Mouse (Mus musculus) hindbrain, embryonic 13.5 days (tissue): ENCODE results near the gene Brca1. TPM values are rescaled to one million over a fixed set of nuclear protein-coding genes. Genes with fewer than 3 reads are reported as not detected.
"Not testable (repeated sequence)": the region's sequence is repeated elsewhere in the genome, so short reads cannot be mapped to it uniquely, and the experiment has no call there.

ENCODE experiments used
- ATAC-seq: fragments of 200-750 bp; cut with Nextera tagmentation; 2 replicates; pipeline ENCODE4 v1.8.0; 2017; ENCODE audit warnings: moderate TSS enrichment; ENCODE audit not compliant: low FRiP score
- H3K27ac ChIP-seq: fragments of 300-500 bp; sonication (generic); 2 replicates; pipeline ENCODE4 v1.5.1; 2015; ENCODE audit warnings: inconsistent platforms, mild to moderate bottlenecking, moderate library complexity
- H3K27me3 ChIP-seq: fragments of 300-500 bp; sonication (generic); 2 replicates; pipeline ENCODE4 v1.6.1; 2015; ENCODE audit warnings: mild to moderate bottlenecking, inconsistent platforms
- H3K36me3 ChIP-seq: fragments of 300-500 bp; sonication (generic); 2 replicates; pipeline ENCODE4 v1.6.1; 2015; ENCODE audit warnings: mild to moderate bottlenecking, inconsistent platforms
- H3K4me1 ChIP-seq: fragments of 300-500 bp; sonication (generic); replicated peaks from 2 replicates; pipeline ENCODE4 v1.6.1; 2015; ENCODE audit warnings: inconsistent platforms
- H3K4me2 ChIP-seq: fragments of 300-500 bp; sonication (generic); 2 replicates; pipeline ENCODE4 v1.6.1; 2015; ENCODE audit warnings: inconsistent platforms, mild to moderate bottlenecking, moderate library complexity
- H3K4me3 ChIP-seq: fragments of 300-500 bp; sonication (generic); 2 replicates; pipeline ENCODE4 v1.5.1; 2015; ENCODE audit warnings: mild to moderate bottlenecking, inconsistent platforms
- H3K9ac ChIP-seq: fragments of 300-500 bp; sonication (generic); 2 replicates; pipeline ENCODE4 v1.6.1; 2015; ENCODE audit warnings: mild to moderate bottlenecking, inconsistent platforms
- H3K9me3 ChIP-seq: fragments of 300-500 bp; sonication (generic); 2 replicates; pipeline ENCODE4 v1.6.1; 2016; ENCODE audit warnings: inconsistent platforms
- WGBS: fragments of 180-500 bp; shearing (Covaris S2); methylation state at CpG from one replicate; pipeline ENCODE4 v1.1.7; 2015; 5-methylcytosine and 5-hydroxymethylcytosine counted together
- polyA plus RNA-seq: library from polyadenylated mRNA; unstranded; fragments of >200 nt; fragmentation: Nextera tagmentation; extraction: Ambion mirVana; gene quantifications from 2 replicates; pipeline ENCODE4 v1.2.1, GENCODE M21; 2015

Brca1 gene
- polyA plus RNA-seq, 1 experiment from 2014 or later = 2.9 TPM

- ATAC-seq, H3K27me3 ChIP-seq, H3K9me3 ChIP-seq, H3K9ac ChIP-seq, H3K27ac ChIP-seq: not testable (repeated sequence)
- peak overlapping the region; percentile 18; the same call in 1 of the 2 replicates for H3K4me3 ChIP-seq
- H3K36me3 ChIP-seq = peaks cover 27% of the 10 kb centered on the region
- H3K4me1 ChIP-seq = peaks cover 21% of the 10 kb centered on the region
- WGBS = 33% methylated on average over 14 of the region's 15 CpGs
- H3K4me2 ChIP-seq = peak overlapping the region; percentile 41
These were observed 110.2 kb downstream of the Brca1 start for GRCm38 (mm10) chr11:101441450-101442126.

Other genes with a start within 250 kb of the Brca1 start
- gene Becn1, start 249.7 kb downstream of the Brca1 start, polyA plus RNA-seq = 166 and 188 TPM in 2 replicates
- gene Psme3, start 235.7 kb downstream of the Brca1 start, polyA plus RNA-seq = 118 and 122 TPM in 2 replicates
- 1.9 and 2.4 TPM in 2 replicates for gene Aoc2, start 226.9 kb downstream of the Brca1 start, polyA plus RNA-seq
- not detected in 2 replicates for gene Aoc3, start 221.3 kb downstream of the Brca1 start, polyA plus RNA-seq
- not detected in 2 replicates for gene G6pc, start 184.4 kb downstream of the Brca1 start, polyA plus RNA-seq
- 91.5 and 96.2 TPM in 2 replicates for gene Aarsd1, start 134.3 kb downstream of the Brca1 start, polyA plus RNA-seq
- gene Gm27029, start 127.2 kb downstream of the Brca1 start, polyA plus RNA-seq = 4.8 and 8.0 TPM in 2 replicates
- 28.6 and 29.8 TPM in 2 replicates for gene Rundc1, start 126.9 kb downstream of the Brca1 start, polyA plus RNA-seq
- 2.3 and 2.8 TPM in 2 replicates for gene Ptges3l, start 126.6 kb downstream of the Brca1 start, polyA plus RNA-seq
- gene Rpl27, start 109.7 kb downstream of the Brca1 start, polyA plus RNA-seq = 301 and 310 TPM in 2 replicates
- gene Ifi35, start 103.5 kb downstream of the Brca1 start, polyA plus RNA-seq = 3.7 and 4.0 TPM in 2 replicates
- gene Rnd2, start 87.0 kb downstream of the Brca1 start, polyA plus RNA-seq = 108 and 111 TPM in 2 replicates
- gene Vat1, start 85.7 kb downstream of the Brca1 start, polyA plus RNA-seq = 92.1 and 96.6 TPM in 2 replicates
- 98.7 and 104 TPM in 2 replicates for gene Nbr1, start 194 bp upstream of the Brca1 start, polyA plus RNA-seq
- gene Tmem106a, start 30.3 kb upstream of the Brca1 start, polyA plus RNA-seq = 3.4 and 4.1 TPM in 2 replicates
- gene Gm11634, start 47.3 kb upstream of the Brca1 start, polyA plus RNA-seq = not detected in 2 replicates
- gene Rdm1, start 75.2 kb upstream of the Brca1 start, polyA plus RNA-seq = 15.5 and 18.9 TPM in 2 replicates
- gene Arl4d, start 113.6 kb upstream of the Brca1 start, polyA plus RNA-seq = 8.0 and 10.7 TPM in 2 replicates
- 35.1 and 39.7 TPM in 2 replicates for gene Dhx8, start 181.0 kb upstream of the Brca1 start, polyA plus RNA-seq
- 4.5 and 6.4 TPM in 2 replicates for gene Etv4, start 233.4 kb upstream of the Brca1 start, polyA plus RNA-seq